Mouse (Mus musculus): ENCODE measurements around the gene Kpna3.

- no peak for TF ChIP-seq EP300 (IDR thresholded peaks at IDR 0.05; ENCODE audit: low read depth)
- no peak for TF ChIP-seq CTCF (IDR thresholded peaks at IDR 0.05; ENCODE audit: low read depth)
Measured at GRCm38 (mm10) chr14:61447775-61448174, 8.1 kb upstream of the Kpna3 start.

Measured in liver, embryonic 14.5 days (tissue).